In the genomic region with DNA sequence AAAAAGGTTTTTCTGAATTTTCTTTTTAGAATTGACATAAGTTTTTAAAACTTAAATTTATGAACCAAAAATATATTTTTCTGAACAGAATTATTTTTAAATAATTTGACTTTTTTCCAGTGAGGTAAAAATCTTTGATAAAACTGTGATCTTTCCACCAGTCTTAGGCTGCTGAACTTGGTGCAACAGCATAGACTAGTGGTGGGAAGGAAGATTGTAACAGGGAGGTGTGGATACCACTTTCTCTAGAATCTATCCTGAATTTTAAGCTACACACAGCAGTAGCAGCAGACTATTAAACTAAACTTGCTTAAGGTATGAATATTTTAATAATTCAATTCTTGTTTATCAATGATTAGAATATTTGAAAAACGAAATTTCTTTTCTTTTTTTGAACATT, we compare ENCODE assay signal across 8 mouse cellular contexts.
DNase-seq lines count a peak whose midpoint lies in the region; ATAC-seq lines count a peak whose summit lies in the region.

No protein-coding gene starts in this region.

- H3K9me3 ChIP-seq in limb, embryonic 11.5 days (ENCODE audit: control insufficient read depth, low read length), result no peaks in the 10 kb centered on the region
- no peaks in the 10 kb centered on the region for H3K9me3 ChIP-seq in limb, embryonic 10.5 days (replicated peaks)
- no peaks in the 10 kb centered on the region for H3K9me3 ChIP-seq in midbrain, embryonic 14.5 days (ENCODE audit: control insufficient read depth, low read length)

- no peaks in the 10 kb centered on the region for H3K36me3 ChIP-seq in limb, embryonic 11.5 days (ENCODE audit: control insufficient read depth, insufficient read depth, low read length)
- no peaks in the 10 kb centered on the region for H3K36me3 ChIP-seq in limb, embryonic 10.5 days
- H3K36me3 ChIP-seq in midbrain, embryonic 14.5 days (ENCODE audit: control insufficient read depth, insufficient read depth, low read length), result no peaks in the 10 kb centered on the region

- ATAC-seq in limb, embryonic 11.5 days (ENCODE audit: insufficient number of reproducible peaks, low FRiP score, low TSS enrichment, low read depth), result peak; percentile 85; the same call in 1 of the 2 replicates
- ATAC-seq in midbrain, embryonic 14.5 days (ENCODE audit: low FRiP score, low TSS enrichment), result peak; percentile 76

- peaks cover 7% of the 10 kb centered on the region; the same call in 1 of the 2 replicates for H3K4me1 ChIP-seq in limb, embryonic 11.5 days (ENCODE audit: control insufficient read depth, insufficient read depth, low read length)
- peaks cover 20% of the 10 kb centered on the region; the same call in 1 of the 2 replicates for H3K4me1 ChIP-seq in limb, embryonic 10.5 days
- no peaks in the 10 kb centered on the region for H3K4me1 ChIP-seq in midbrain, embryonic 14.5 days (ENCODE audit: control insufficient read depth, insufficient read depth, low read length)

- WGBS in limb, embryonic 11.5 days, result 31% methylated on average over 1 of the region's 1 CpGs
- 31% methylated on average over 1 of the region's 1 CpGs for WGBS in limb, embryonic 10.5 days
- WGBS in midbrain, embryonic 14.5 days, result 12% methylated on average over 1 of the region's 1 CpGs

- no peaks in the 10 kb centered on the region for H3K27me3 ChIP-seq in limb, embryonic 11.5 days (ENCODE audit: control insufficient read depth, insufficient read depth, low read length)
- no peaks in the 10 kb centered on the region for H3K27me3 ChIP-seq in limb, embryonic 10.5 days (ENCODE audit: low read depth, poor library complexity, severe bottlenecking)
- no peaks in the 10 kb centered on the region for H3K27me3 ChIP-seq in midbrain, embryonic 14.5 days (ENCODE audit: control insufficient read depth, insufficient read depth, low read length)

- H3K4me2 ChIP-seq in limb, embryonic 11.5 days (ENCODE audit: low read depth, severe bottlenecking), result no peak overlapping the region
- no peak overlapping the region for H3K4me2 ChIP-seq in midbrain, embryonic 14.5 days (ENCODE audit: low read length)

- no peak overlapping the region for H3K9ac ChIP-seq in limb, embryonic 11.5 days (ENCODE audit: low read length)
- no peak overlapping the region for H3K9ac ChIP-seq in midbrain, embryonic 14.5 days (replicated peaks; ENCODE audit: low read length)

- no peak overlapping the region for H3K27ac ChIP-seq in limb, embryonic 11.5 days (replicated peaks; ENCODE audit: low read depth, low read length)
- H3K27ac ChIP-seq in limb, embryonic 10.5 days, result no peak overlapping the region
- no peak overlapping the region for H3K27ac ChIP-seq in midbrain, embryonic 14.5 days (replicated peaks; ENCODE audit: low read depth, low read length)

- H3K4me3 ChIP-seq in limb, embryonic 11.5 days (ENCODE audit: low read depth, low read length), result no peak overlapping the region
- no peak overlapping the region for H3K4me3 ChIP-seq in limb, embryonic 10.5 days
- no peak overlapping the region for H3K4me3 ChIP-seq in midbrain, embryonic 14.5 days (replicated peaks; ENCODE audit: low read depth, low read length)

- peak; percentile 7 for DNase-seq in adrenal gland, postnatal 14 days
- no peak for DNase-seq in adrenal gland, adult 8-10 months
- DNase-seq in limb, embryonic 11.5 days (ENCODE audit: low spot score), result no peak
- DNase-seq in limb, embryonic 10.5 days (ENCODE audit: low spot score), result no peak
- DNase-seq in embryo, embryonic 11 days, result peak; percentile 37
- DNase-seq in midbrain, embryonic 14.5 days, result peak; percentile 65
- no peak for DNase-seq in MN1 (ENCODE audit: low spot score)
- no peak for DNase-seq in adrenal gland, adult (ENCODE audit: inconsistent age in 2 of 2, low spot score in 1 of 2)

Comparison
In these comparisons a context has a peak if more than half of its experiments do, and no peak if none do; other contexts are left out.
1. DNase-seq: peak in adrenal gland, postnatal 14 days (single experiment), embryo, embryonic 11 days (single experiment) and midbrain, embryonic 14.5 days (single experiment); none in adrenal gland, adult 8-10 months (single experiment), limb, embryonic 11.5 days (single experiment), limb, embryonic 10.5 days (single experiment), MN1 (single experiment) and adrenal gland, adult (0 of 2).